Mouse (Mus musculus) CH12.LX (cell line): ENCODE measurements around the gene Ophn1. TPM values are rescaled to one million over a fixed set of nuclear protein-coding genes. Genes with fewer than 3 reads are reported as not detected.

Experiments used
- DNase-seq: peaks from one replicate; pipeline ENCODE4 v3.0.0-alpha.2; 2013; ENCODE audit errors: extremely low read depth
- H3K27ac ChIP-seq: 2 replicates; pipeline ENCODE4 v1.5.1; 2012; ENCODE audit warnings: low read depth, mild to moderate bottlenecking, control low read depth, moderate library complexity; ENCODE audit not compliant: insufficient read depth
- H3K27me3 ChIP-seq: replicated peaks from 2 replicates; pipeline ENCODE3; 2012; ENCODE audit warnings: inconsistent platforms
- H3K36me3 ChIP-seq, 2 experiments: replicated peaks in 1 of 2; 2 replicates each; pipeline versions ENCODE3 to v1.6.1; 2012; ENCODE audit warnings: inconsistent platforms in 1 of 2, low read length in 1 of 2, mild to moderate bottlenecking in 1 of 2, mixed read lengths in 1 of 2, moderate library complexity in 1 of 2; ENCODE audit not compliant: control insufficient read depth in 1 of 2, insufficient read depth in 1 of 2
- H3K4me1 ChIP-seq, 2 experiments: 2 replicates each; pipeline ENCODE4 v1.6.1; 2012; ENCODE audit warnings: inconsistent platforms in 1 of 2, moderate library complexity in 1 of 2; ENCODE audit not compliant: insufficient read depth in 2 of 2, control insufficient read depth in 1 of 2
- H3K4me2 ChIP-seq: 2 replicates; pipeline ENCODE4 v1.6.1; 2012; ENCODE audit warnings: low read depth, mild to moderate bottlenecking, control low read depth; ENCODE audit not compliant: poor library complexity, insufficient read depth, severe bottlenecking
- H3K4me3 ChIP-seq, 3 experiments: fragments of 150-350 bp in 1 of 3; sonication (generic) in 1 of 3; replicated peaks in 1 of 3; 2 replicates each; pipeline versions ENCODE3 to v1.5.1; 2011 to 2012; ENCODE audit warnings: low read depth in 2 of 3, low read length in 2 of 3, mild to moderate bottlenecking in 2 of 3, moderate library complexity in 2 of 3, control low read depth in 1 of 3, improper control_type of control experiment in 1 of 3, inconsistent platforms in 1 of 3, mixed read lengths in 1 of 3; ENCODE audit not compliant: poor library complexity in 1 of 3
- H3K79me2 ChIP-seq: replicated peaks from 2 replicates; pipeline ENCODE4 v1.6.1; 2012; ENCODE audit warnings: mild to moderate bottlenecking, moderate library complexity; ENCODE audit not compliant: control insufficient read depth, poor library complexity, insufficient read depth, severe bottlenecking; ENCODE audit errors: extremely low read depth
- H3K9ac ChIP-seq: 2 replicates; pipeline ENCODE4 v1.6.1; 2012; ENCODE audit warnings: low read depth, mild to moderate bottlenecking, control low read depth, moderate library complexity; ENCODE audit not compliant: insufficient read depth
- H3K9me3 ChIP-seq: replicated peaks from 2 replicates; pipeline ENCODE3; 2012; ENCODE audit warnings: low read length, inconsistent platforms, mixed read lengths
- BHLHE40 ChIP-seq: IDR thresholded peaks from 2 replicates; pipeline ENCODE4 v1.6.1; 2011; ENCODE audit warnings: mild to moderate bottlenecking, low read depth, low read length, improper control_type of control experiment
- CTCF ChIP-seq, 2 experiments: IDR thresholded peaks in 1 of 2; conservative IDR thresholded peaks in 1 of 2; 2 replicates each; pipeline ENCODE4 v1.5.1; 2011 to 2012; ENCODE audit warnings: low read depth in 2 of 2, low read length in 2 of 2, improper control_type of control experiment in 1 of 2, inconsistent platforms in 1 of 2, mild to moderate bottlenecking in 1 of 2, moderate library complexity in 1 of 2
- ELF1 ChIP-seq: IDR thresholded peaks from 2 replicates; pipeline ENCODE4 v1.6.1; 2014; ENCODE audit warnings: low read depth, mild to moderate bottlenecking, inconsistent platforms, low read length, improper control_type of control experiment
- GABPA ChIP-seq: IDR thresholded peaks from 2 replicates; pipeline ENCODE4 v1.6.1; 2012; ENCODE audit warnings: low read depth, low read length, improper control_type of control experiment, inconsistent platforms; ENCODE audit not compliant: insufficient replicate concordance
- JUN ChIP-seq: IDR thresholded peaks from 2 replicates; pipeline ENCODE4 v1.6.1; 2011; ENCODE audit warnings: low read depth, mild to moderate bottlenecking, low read length, improper control_type of control experiment, moderate library complexity; ENCODE audit not compliant: insufficient read depth
- JUND ChIP-seq: conservative IDR thresholded peaks from 2 replicates; pipeline ENCODE4 v1.6.1; 2011; ENCODE audit warnings: low read depth, low read length, improper control_type of control experiment
- MAFK ChIP-seq: IDR thresholded peaks from 2 replicates; pipeline ENCODE4 v1.6.1; 2011; ENCODE audit warnings: low read length, improper control_type of control experiment; ENCODE audit not compliant: insufficient replicate concordance
- MAX ChIP-seq: IDR thresholded peaks from 2 replicates; pipeline ENCODE4 v1.6.1; 2011; ENCODE audit warnings: low read length, improper control_type of control experiment
- MXI1 ChIP-seq: IDR thresholded peaks from 2 replicates; pipeline ENCODE4 v1.6.1; 2011; ENCODE audit warnings: mild to moderate bottlenecking, low read depth, low read length, improper control_type of control experiment
- MYC ChIP-seq: IDR thresholded peaks from 2 replicates; pipeline ENCODE4 v1.6.1; 2011; ENCODE audit warnings: low read depth, mild to moderate bottlenecking, improper control_type of control experiment, low read length
- PAX5 ChIP-seq: IDR thresholded peaks from 2 replicates; pipeline ENCODE4 v1.6.1; 2012; ENCODE audit warnings: low read length, inconsistent platforms, mixed read lengths
- RAD21 ChIP-seq: IDR thresholded peaks from 2 replicates; pipeline ENCODE4 v1.6.1; 2011; ENCODE audit warnings: low read depth, mild to moderate bottlenecking, low read length, improper control_type of control experiment, moderate library complexity
- RCOR1 ChIP-seq: conservative IDR thresholded peaks from 2 replicates; pipeline ENCODE4 v1.6.1; 2012; ENCODE audit warnings: low read depth, mild to moderate bottlenecking, inconsistent platforms, low read length, improper control_type of control experiment
- TBP ChIP-seq: conservative IDR thresholded peaks from 2 replicates; pipeline ENCODE4 v1.6.1; 2011; ENCODE audit warnings: low read depth, low read length, improper control_type of control experiment
- ZC3H11A ChIP-seq: IDR thresholded peaks from 2 replicates; pipeline ENCODE4 v1.6.1; 2012; ENCODE audit warnings: low read depth, mild to moderate bottlenecking, inconsistent platforms, low read length, improper control_type of control experiment
- ZMIZ1 ChIP-seq: IDR thresholded peaks from 2 replicates; pipeline ENCODE4 v1.6.1; 2012; ENCODE audit warnings: low read depth, mild to moderate bottlenecking, inconsistent platforms, low read length, improper control_type of control experiment
- ZNF384 ChIP-seq: IDR thresholded peaks from 2 replicates; pipeline ENCODE4 v1.6.1; 2012; ENCODE audit warnings: low read depth, low read length, improper control_type of control experiment, inconsistent platforms
- dilution Hi-C: fragments of 300-500 bp; cut with MboI; formaldehyde crosslinking; loops from 2 replicates; pipeline ENCODE4 v1.14.3; 2020; ENCODE audit warnings: low sequenced_read_pairs; ENCODE audit not compliant: extremely low pct_unique_long_range_greater_than_20kb, extremely low pct_ligation_motif_present
- in situ Hi-C: fragments of 300-500 bp; cut with MboI; formaldehyde crosslinking; loops from 3 replicates; pipeline ENCODE4 v1.14.3; 2019; ENCODE audit warnings: low sequenced_read_pairs, low pct_ligation_motif_present, low pct_unique_long_range_greater_than_20kb, mixed read lengths
- polyA plus RNA-seq: library from polyadenylated mRNA; unstranded; fragments of >175 nt; gene quantifications from 2 replicates; pipeline ENCODE4 v1.2.1, GENCODE M21; 2012; ENCODE audit warnings: low read depth; ENCODE audit not compliant: insufficient read length
- total RNA-seq, 2 experiments: library from RNA; depleted of rRNA; stranded (reverse); fragments of 300-350 nt in 1 of 2; fragments of >200 nt in 1 of 2; gene quantifications; 2 replicates each; pipeline ENCODE4 v1.2.3; 2012 to 2014

The Ophn1 gene
- total and polyA plus RNA-seq, 3 experiments = not detected

GRCm38 (mm10) chrX:98628666-98629404 is 262.0 kb downstream of the Ophn1 start:
- TF ChIP-seq BHLHE40 (no peak), ZC3H11A (no peak), JUND (no peak), MXI1 (no peak), ZNF384 (no peak), MAX (no peak)
- no peak for DNase-seq
- Histone ChIP-seq H3K4me2 (no peak overlapping the region), H3K9ac (no peak overlapping the region), H3K79me2 (no peaks in the 10 kb centered on the region), H3K27ac (no peak overlapping the region), H3K27me3 (no peaks in the 10 kb centered on the region), H3K4me3 (no peak overlapping the region), H3K4me1 (no peaks in the 10 kb centered on the region), H3K36me3 (no peaks in the 10 kb centered on the region), H3K9me3 (no peaks in the 10 kb centered on the region)
- in situ Hi-C loops (no loop called here), dilution Hi-C loops (no loop called here)

- no peaks in the 10 kb centered on the region for H3K79me2 ChIP-seq
- no peaks in the 10 kb centered on the region for H3K36me3 ChIP-seq
- H3K9me3 ChIP-seq = no peaks in the 10 kb centered on the region
- H3K4me1 ChIP-seq = no peaks in the 10 kb centered on the region
- no peak overlapping the region for H3K4me2 ChIP-seq
- no peak overlapping the region for H3K4me3 ChIP-seq
- dilution Hi-C loops (no loop called here), in situ Hi-C loops (no loop called here)
- DNase-seq = peak; percentile 29
- H3K27ac ChIP-seq = no peak overlapping the region
- TF ChIP-seq ZNF384 = no peak
- no peak for TF ChIP-seq ZC3H11A
- TF ChIP-seq PAX5 = no peak
- TF ChIP-seq CTCF (conservative IDR thresholded peaks at IDR 0.05 in 1 of 2, IDR thresholded peaks at IDR 0.05 in 1 of 2; ENCODE audit: low read depth in 2 of 2, low read length in 2 of 2) = peak in 1 of 2 experiments; percentile 40; a peak in 2 of 4 replicates
- no peak for TF ChIP-seq MYC
- no peak for TF ChIP-seq MAX
- TF ChIP-seq RAD21 = peak; percentile 29
- no peak overlapping the region for H3K9ac ChIP-seq
- no peaks in the 10 kb centered on the region for H3K27me3 ChIP-seq
Measured at GRCm38 (mm10) chrX:98618865-98619264, 272.0 kb downstream of the Ophn1 start.

GRCm38 (mm10) chrX:98617426-98617825 is 273.4 kb downstream of the Ophn1 start:
- no peak for DNase-seq
- no peak overlapping the region for H3K27ac ChIP-seq
- no peaks in the 10 kb centered on the region for H3K36me3 ChIP-seq
- no peak overlapping the region for H3K4me3 ChIP-seq
- H3K79me2 ChIP-seq = no peaks in the 10 kb centered on the region
- H3K4me1 ChIP-seq = no peaks in the 10 kb centered on the region
- in situ Hi-C loops = no loop called here
- no peak overlapping the region for H3K9ac ChIP-seq
- dilution Hi-C loops = no loop called here
- no peaks in the 10 kb centered on the region for H3K27me3 ChIP-seq
- no peak overlapping the region for H3K4me2 ChIP-seq
- no peak for TF ChIP-seq BHLHE40
- TF ChIP-seq TBP = no peak
- TF ChIP-seq RCOR1 = no peak
- no peak for TF ChIP-seq ELF1
- TF ChIP-seq MAFK = no peak
- TF ChIP-seq ZMIZ1 = no peak
- TF ChIP-seq ZNF384 = no peak
- TF ChIP-seq PAX5 = no peak
- TF ChIP-seq JUN = no peak
- no peak for TF ChIP-seq GABPA
- H3K9me3 ChIP-seq = no peaks in the 10 kb centered on the region
